Mouse (Mus musculus): Measurements from ENCODE around the gene Klk1b8. TPM values are rescaled to one million over a fixed set of nuclear protein-coding genes. Genes with fewer than 3 reads are reported as not detected.
"Not testable (repeated sequence)": the region's sequence is repeated elsewhere in the genome, so short reads cannot be mapped to it uniquely, and the experiment has no call there.

Gene Klk1b8
- not detected for total RNA-seq (2021)
- polyA plus RNA-seq (2012; rRNA removed): not detected in 2 replicates
- long read RNA-seq: 0 reads

DNA sequence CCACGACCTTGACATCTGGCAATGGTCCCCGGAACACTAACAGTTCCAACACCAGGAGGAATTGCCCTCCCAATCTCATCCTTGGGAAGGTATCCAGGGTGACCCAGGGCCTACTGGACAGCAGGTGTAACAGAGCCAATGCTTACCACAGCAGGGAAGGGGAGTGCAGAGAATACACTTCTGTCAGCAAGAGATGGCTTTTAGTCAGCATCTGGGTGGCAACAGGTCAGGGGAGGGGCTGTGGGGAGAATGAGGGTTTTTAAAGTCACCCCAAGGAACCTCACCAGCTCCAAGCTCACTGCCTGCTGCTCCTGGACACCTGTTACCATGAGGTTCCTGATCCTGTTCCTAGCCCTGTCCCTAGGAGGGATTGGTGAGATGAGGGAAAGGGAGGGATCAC, at the start of gene Klk1b8:
Gene Klk1b8 (plus strand): TSS at position 301 of the 400 bp plus-strand sequence.
- no peak for DNase-seq

DNA sequence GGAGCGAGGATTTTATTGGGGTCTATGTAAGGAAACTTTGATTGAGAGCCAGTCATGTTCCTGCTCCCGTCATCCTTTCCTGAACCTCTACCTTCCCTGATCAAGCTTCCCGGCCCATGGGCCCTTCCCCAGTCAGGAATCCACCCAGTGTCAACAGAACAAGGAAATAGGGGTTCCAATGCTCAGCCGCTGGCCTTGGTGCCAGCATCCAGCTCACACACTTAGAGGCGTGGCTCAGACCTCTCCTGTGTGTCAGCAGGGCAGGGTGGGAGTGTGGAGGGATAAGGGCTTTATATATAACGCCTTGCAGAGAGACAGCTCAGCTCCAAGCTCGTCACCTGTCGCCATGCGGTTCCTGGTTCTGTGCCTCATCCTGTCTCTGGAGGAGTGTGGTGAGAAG, 35.6 kb upstream of the Klk1b8 start:
- DNase-seq: no peak

DNA sequence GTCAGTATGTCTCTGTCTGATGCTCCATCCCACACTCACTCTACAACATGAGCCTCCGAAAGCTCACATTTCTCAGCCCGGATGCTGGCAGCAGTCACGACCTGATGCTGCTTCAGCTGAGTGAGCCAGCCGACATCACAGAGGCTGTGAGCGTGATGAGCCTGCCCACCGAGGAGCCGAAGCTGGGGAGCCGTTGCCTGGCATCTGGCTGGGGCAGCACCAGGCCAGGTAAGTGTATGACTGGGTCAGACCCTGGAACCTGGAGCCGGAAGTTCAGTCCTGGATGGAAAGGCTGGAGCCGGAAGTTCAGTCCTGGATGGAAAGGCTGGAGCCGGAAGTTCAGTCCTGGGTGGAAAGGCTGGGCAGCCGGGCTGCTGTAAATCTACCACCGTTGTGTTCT, 32.0 kb upstream of the Klk1b8 start:
- DNase-seq: no peak

DNA sequence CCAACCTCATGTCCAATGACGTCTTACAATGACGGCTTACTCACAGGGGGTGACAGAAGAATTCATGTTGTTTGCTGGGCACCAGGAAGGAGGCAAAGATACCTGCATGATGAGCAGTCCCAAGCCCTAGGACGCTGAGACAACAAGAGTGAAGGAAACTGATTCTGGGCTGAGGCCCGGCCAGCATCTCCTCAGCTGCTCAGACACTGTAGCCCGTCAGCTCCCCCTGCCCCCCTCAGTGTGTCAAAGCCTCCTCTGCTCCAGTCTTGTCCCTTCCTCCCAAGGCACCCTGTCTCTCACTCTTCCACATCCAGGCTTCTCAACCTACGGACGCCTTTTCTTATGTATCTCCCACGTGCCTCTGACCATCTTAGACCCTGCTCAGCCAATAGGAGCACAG, 31.6 kb upstream of the Klk1b8 start:
- DNase-seq: no peak

DNA sequence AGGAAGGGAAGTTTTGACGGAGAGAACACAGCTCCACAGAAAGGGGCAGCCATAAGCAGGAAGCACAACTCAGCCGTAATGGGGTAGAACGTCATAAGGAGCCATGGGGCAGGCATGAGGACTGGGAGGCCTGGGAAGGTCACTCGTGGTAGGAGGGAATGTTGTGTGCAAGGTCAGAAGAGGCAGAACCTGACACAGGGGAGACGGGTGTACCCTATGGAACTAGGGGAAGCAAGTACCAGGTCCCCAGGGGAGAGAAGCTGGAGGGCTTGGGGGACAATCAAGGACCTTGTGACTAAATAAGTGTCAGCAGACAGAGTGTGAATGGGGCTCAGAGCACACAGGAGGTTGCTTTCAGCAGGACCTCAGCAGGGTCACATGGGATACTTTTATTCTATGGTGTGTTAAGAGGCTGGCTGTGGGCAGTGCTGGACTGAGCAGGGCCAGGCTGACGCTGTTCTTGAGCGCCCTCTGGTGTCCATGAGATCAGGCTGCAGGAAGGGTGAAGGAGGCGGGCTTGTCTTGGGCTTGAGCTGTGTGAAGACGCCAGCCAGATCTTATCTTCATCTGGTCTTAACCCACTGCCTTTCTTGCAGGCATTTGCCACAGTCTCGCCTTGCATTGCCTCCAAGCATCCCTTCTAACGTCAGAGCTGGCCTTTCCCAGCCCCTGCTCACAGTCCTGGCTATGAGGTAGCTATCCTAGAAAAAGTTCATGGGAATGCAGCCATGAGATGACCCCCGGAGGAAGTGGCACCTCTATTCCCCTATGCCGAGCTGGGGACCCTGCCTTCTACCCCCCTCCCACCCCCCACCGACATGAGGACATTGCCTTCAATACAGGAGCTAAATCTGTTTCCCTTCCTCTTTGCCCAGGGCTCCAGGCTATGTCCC, 30.7 kb upstream of the Klk1b8 start:
- DNase-seq: peak; percentile 57

DNA sequence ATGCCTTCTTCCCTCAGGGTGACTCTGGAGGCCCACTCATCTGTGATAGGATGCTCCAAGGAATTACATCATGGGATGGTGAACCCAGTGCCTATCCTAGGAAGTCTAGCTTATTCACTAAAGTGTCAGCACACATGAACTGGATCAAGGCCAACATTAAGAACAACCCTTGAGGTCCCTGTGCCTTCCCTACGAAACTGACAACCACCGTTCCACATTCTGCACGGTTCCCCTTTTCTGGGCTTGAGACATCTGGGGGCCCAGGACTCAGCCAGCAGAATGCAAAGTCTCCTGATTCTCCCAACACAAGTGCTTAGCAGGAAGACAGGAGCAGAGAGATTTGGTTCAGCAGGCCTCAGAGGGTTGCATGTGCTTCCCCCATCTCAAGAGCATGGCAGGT, 29.9 kb upstream of the Klk1b8 start:
- no peak for DNase-seq

DNA sequence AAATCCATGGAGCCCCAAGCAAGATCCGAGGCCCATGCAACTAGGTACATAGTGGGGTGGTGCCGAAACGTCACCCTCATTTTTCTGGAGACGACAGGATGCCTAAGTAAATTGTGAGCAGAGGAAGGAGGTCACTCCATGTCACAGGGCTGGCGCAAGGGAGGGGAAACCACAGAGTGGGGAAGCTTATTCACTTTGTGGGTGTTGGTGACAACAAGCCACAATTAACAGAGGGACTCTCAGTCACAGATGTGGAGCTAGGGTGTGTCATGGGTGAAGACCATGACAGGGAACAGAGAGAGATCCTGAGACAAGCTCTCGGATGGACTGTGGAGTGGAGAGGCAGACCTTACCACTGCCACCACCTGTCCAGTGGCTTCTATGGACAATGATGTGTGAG, 29.4 kb upstream of the Klk1b8 start:
- no peak for DNase-seq

DNA sequence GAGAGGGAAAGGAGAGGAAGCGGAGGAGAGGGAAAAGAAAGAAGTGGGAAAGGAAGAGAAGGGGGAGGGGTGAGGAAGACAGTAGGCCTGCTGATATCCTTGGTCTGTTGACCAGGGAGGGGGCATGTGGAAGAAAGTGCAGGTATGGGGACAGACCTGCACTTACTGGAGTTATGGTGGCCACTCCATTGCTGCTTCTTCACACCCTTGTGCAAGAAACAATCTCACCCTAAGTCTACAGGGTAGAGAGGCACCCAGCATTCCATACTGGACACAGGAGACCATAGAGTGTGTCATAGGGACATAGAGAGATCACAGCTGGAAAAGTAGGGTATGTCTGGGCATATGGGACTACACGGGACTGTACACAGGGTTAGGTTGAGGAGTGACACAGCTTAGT, 28.5 kb upstream of the Klk1b8 start:
- DNase-seq: no peak

GRCm38 (mm10) chr7:43925985-43926384, 24.5 kb upstream of the Klk1b8 start:
- DNase-seq: no peak

DNA sequence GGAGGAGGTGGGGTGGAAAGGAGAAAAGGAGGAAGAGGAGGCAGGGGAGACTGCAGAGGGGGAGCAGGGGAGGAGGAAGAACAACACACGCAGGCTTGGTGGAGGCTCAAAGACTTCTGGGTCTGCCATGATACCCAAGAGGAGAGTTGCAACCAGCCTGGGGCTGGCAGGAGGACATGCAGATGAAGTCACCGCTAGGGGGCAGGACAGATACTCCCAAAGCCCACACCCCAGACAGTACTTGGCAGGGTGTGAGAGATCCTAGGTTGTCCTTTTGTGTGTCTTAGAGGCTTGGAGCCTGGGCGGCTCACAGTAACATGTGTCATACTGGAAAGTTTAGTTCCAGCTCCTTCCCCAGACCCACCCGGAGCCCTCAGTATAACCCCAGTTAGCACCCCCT, 21.9 kb upstream of the Klk1b8 start:
- peak; percentile 21 for DNase-seq

GRCm38 (mm10) chr7:43932337-43932736, 18.1 kb upstream of the Klk1b8 start:
- DNase-seq: no peak

DNA sequence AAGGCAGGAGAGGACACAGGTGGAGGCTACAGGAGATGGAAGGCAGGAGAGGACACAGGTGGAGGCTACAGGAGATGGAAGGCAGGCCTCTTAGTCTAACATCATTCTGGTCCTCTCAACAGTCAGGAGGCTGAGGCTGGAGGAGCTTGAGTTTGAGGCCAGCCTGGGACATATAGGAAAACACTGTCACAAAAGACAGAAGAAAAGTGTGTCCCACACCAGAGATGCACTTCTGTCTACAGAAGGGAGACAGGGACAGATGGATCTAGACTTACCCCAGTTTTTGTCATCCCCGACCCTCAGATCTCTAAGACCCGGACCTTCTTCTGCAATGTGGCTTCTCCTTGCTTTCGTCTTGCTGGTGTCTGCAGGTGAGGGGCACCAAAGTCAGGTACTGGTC, 17.0 kb upstream of the Klk1b8 start, which contains the start of gene Klk15:
Gene Klk15 (plus strand): TSS at position 301 of the 400 bp plus-strand sequence.
- no peak for DNase-seq

DNA sequence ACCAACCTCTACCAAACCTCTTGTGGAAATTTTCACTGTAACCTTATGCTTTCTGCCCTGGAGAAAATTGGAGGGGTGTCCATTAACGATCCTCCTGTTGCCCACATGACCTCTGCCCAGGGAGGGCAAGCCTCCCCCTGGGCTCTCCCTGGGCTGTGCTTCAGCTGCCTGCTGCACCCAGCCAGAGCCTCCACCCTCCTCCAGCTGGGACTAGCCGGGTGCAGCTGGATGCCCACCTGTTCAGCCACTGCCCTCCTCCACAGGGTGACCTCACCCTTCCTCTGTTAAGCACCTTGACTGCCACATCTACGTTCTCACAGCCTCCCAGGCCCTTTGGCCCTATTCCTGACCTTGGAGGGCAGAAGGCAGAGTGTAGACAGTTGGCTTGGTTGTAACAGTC, 15.7 kb upstream of the Klk1b8 start:
- no peak for DNase-seq

DNA sequence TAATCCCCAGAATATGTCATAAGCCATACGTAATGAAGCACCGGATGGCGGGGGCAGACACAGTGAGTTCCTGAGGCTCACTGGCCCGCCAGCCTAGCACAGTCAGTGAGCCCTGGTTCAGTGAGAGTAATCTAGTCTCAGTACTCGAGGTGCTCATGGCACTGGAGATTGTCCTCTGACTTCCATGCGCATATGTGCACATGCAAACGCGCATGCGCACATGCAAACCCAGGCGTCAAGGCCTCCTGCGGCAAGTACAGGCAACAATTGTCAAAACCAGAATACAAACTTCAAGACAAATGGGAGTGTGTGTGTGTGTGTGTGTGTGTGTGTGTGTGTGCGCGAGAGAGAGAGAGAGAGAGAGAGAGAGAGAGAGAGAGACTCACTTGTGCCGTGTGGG, 13.9 kb upstream of the Klk1b8 start:
- DNase-seq: no peak

GRCm38 (mm10) chr7:43942293-43942692, 8.2 kb upstream of the Klk1b8 start:
- not testable (repeated sequence) for DNase-seq

- DNase-seq: no peak
Measured at GRCm38 (mm10) chr7:43944727-43945264, 5.7 kb upstream of the Klk1b8 start.

- DNase-seq: no peak
Measured at GRCm38 (mm10) chr7:43952703-43953102, 2.2 kb downstream of the Klk1b8 start.

DNA sequence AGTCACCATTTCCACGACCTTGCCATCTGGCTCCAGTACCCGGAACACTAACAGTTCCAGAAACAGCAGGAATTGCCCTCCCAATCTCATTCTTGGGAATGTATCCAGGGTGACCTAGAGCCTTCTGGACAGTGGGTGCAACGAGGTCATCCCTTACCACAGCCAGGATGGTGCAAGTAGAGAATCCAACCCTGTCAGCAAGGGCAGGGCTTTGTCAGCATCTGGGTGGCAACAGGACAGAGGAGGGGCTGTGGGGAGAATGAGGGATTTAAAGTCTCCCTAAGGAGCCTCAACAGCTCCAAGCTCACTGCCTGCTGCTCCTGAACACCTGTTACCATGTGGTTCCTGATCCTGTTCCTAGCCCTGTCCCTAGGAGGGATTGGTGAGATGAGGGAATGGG, 16.0 kb downstream of the Klk1b8 start, which contains the start of gene Klk1b1:
Gene Klk1b1 (plus strand): TSS at position 301 of the 400 bp plus-strand sequence.
- DNase-seq: no peak

- DNase-seq: no peak
Measured at GRCm38 (mm10) chr7:43967058-43967457, 16.6 kb downstream of the Klk1b8 start.

GRCm38 (mm10) chr7:43967612-43968011, 17.1 kb downstream of the Klk1b8 start:
- DNase-seq: no peak

DNA sequence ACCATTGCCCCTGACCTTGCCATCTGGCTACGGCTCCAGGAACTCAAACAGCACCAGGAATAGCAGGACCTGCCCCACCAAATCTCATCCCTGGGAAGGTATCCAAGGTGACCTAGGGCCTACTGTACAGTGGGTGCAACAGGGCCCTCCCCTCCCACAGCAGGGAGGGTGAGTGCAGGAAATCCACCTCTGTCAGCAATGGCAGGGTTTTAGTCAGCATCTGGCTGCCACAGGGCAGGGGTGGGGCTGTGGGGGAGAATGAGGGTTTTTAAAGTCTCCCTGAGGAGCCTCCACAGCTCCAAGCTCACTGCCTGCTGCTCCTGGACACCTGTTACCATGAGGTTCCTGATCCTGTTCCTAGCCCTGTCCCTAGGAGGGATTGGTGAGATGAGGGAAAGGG, 25.3 kb downstream of the Klk1b8 start, which contains the start of gene Klk1b9:
Gene Klk1b9 (plus strand): TSS at position 301 of the 400 bp plus-strand sequence.
- DNase-seq: not testable (repeated sequence)

DNA sequence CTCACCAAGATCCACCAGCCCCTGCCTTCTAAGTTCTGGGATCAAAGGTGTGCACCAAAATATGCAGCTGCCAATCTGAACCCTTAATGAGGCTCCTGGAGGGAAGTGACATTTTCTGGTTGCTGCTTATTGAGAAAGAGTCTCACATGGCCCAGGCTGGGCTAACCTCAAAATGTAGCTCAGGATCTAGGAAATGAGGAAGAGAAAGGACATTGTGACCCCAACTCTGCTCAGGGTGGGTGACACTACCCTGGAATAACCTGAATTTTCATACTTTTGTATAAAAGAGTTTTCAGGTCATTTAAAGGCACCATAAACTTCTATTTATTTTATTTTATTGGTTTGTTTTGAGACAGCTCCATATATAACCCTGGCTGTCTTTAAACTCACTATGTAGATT, 35.2 kb downstream of the Klk1b8 start:
- no peak for DNase-seq

GRCm38 (mm10) chr7:43994821-43995220, 44.4 kb downstream of the Klk1b8 start:
- DNase-seq: not testable (repeated sequence)
